Mouse (Mus musculus): ENCODE data around the gene Fam122a.

Fam122a gene

GRCm38 (mm10) chr19:24476929-24477882 lies at the start of gene Fam122a:
Gene Fam122a (minus strand): TSS chr19:24477356.
- DNase-seq (ENCODE audit: low spot score in 2 of 2): peak; percentile 84 to 86

GRCm38 (mm10) chr19:24523476-24524313 lies 46.5 kb upstream of the Fam122a start:
- no peak for DNase-seq (ENCODE audit: low spot score in 2 of 2)

DNA sequence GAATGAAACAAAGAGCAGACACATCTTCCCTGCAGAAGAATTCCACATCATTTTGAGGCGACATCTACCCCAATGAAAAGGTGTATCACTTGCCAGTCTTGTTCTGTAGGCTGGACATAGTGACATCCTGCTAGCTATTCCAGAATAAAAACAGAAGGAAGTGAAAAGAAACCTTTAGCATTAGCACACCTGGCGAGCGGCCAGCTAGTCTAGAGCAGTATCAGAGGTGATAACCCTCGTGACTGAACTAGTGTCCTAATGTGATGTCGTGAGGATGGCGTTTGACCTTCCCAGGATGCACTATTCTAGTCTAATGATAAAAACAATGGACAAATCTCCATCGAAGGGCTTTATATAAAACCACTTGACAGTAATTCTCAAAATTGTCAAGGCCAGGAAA lies 44.8 kb upstream of the Fam122a start:
- DNase-seq (ENCODE audit: low spot score in 2 of 2): no peak

GRCm38 (mm10) chr19:24521146-24521545 lies 44.0 kb upstream of the Fam122a start:
- no peak for DNase-seq (ENCODE audit: low spot score in 2 of 2)

GRCm38 (mm10) chr19:24519732-24520409 lies 42.7 kb upstream of the Fam122a start:
- DNase-seq (ENCODE audit: low spot score in 2 of 2): no peak

- no peak for DNase-seq (ENCODE audit: low spot score in 2 of 2)
These were observed 41.2 kb upstream of the Fam122a start for GRCm38 (mm10) chr19:24518384-24518783.

DNA sequence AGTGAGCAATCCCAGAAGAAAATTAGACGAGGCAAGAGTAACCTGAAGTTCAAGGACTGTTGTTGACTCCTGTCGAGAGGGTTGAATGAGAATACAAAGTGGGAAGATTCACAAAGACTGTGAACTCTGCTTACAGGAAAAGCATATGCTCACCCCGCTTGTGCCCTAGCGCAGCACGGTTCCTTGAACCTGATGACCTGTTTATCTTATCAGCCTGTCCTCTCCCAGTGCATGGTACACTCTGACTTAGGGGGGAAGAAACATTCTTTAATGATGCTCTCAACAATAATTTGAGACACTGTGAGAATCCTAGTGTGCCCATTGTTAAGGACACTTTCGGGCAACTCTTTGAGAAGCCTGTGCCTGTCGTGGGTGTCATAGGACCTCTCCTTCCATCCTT lies 39.9 kb upstream of the Fam122a start:
- DNase-seq (ENCODE audit: low spot score in 2 of 2): no peak

- no peak for DNase-seq (ENCODE audit: low spot score in 2 of 2)
These were observed 38.8 kb upstream of the Fam122a start for GRCm38 (mm10) chr19:24515941-24516340.

DNA sequence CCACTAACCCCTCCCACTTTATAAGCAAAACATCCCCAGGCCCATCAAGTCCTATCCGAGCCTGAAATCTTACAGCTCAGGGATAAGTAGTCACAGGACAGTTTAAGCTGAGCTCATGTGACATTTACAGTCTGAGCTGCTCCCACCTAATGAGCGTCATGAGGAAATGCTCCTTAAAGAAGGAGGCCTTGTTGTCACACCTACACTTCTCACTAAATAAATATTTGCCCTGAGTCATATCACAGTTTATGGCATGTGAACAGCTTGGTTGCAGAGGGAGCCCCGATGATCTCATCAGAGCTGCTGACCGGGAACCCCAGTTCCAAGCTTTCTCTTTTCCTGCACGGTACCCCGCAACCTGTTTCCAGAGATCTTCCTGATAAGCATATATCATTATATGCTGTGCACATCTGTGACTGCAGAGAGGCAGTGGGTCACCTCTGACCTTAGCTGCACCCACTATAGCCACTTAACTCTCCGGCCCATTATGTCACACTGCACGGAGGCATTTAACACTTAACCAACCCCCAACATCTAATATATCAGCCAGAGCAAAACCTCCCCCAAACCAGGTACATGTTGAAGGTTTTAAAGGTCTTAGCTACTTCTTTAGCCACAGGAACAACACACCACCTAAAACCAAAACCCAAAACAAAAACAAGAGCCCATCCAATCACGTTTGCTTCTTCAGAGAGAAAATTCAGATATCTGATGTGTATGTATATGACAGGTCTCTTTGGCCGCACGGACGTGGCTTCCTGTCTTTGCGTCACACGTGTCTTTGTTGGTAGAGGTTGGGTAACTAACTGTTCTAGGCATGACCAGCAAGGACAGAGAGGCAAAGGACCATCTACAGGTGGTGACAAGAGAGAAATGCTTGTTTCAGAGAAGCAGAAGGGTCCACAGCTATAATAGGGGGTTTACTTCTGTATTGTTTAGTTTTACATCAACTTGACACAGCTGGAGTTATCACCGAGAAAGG lies 37.8 kb upstream of the Fam122a start:
- DNase-seq (ENCODE audit: low spot score in 2 of 2): no peak

- no peak for DNase-seq (ENCODE audit: low spot score in 2 of 2)
These were observed 36.1 kb upstream of the Fam122a start for GRCm38 (mm10) chr19:24513105-24513843.

GRCm38 (mm10) chr19:24511939-24512338 lies 34.8 kb upstream of the Fam122a start:
- DNase-seq (ENCODE audit: low spot score in 2 of 2): no peak

DNA sequence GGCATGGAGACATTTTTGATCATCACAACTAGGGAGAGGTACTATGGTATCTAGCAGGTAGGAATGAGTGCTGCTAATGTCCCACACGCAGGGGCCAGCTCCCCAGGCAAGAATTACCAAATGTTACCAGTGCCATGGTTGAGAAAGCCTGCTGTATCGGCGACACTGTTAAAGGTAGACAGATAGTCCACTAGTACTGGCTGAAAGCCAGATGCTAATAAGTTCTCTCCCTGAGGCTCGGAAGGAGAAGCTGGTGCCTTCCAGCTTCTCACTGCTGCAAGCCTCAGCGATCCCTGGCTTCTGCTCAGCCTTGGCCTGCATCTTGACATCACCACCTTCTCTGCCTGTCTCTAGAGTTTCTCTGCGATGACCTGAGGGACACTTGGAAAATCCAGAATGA lies 32.2 kb upstream of the Fam122a start:
- no peak for DNase-seq (ENCODE audit: low spot score in 2 of 2)

GRCm38 (mm10) chr19:24508087-24508767 lies 31.1 kb upstream of the Fam122a start:
- DNase-seq (ENCODE audit: low spot score in 2 of 2): no peak

DNA sequence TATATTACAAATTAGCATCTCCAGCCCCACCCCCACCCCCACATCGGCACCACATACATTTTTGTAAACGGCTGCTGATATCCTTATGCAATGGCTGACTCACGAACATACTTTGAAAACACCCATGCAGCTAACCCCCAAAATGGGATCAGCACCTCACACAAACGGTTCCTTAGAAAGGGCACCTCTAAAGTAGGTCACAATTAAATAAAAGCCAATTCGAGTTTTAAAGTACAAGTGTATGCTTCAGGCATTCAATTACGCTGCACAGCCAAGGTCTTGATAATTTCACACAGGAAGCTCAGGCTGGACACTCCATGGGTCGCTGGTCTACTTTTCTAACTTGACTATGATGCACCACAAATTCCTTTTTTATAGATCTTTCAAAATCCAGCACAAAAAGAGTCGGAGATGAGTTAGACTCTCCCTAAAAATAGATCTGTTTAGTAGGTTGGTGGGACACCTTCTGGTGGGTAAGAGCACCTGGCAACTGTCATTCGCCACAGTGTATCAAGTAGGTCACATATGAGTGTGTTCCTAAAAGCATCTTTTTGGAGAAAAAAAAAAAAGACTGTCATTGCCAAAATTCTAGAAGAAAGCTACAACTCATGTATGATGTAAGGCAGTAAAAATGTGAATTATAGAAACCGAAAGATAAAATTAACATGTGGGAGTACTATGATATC lies 25.7 kb upstream of the Fam122a start:
- no peak for DNase-seq (ENCODE audit: low spot score in 2 of 2)

- no peak for DNase-seq (ENCODE audit: low spot score in 2 of 2)
These were observed 24.4 kb upstream of the Fam122a start for GRCm38 (mm10) chr19:24501525-24501924.

- no peak for DNase-seq (ENCODE audit: low spot score in 2 of 2)
These were observed 23.3 kb upstream of the Fam122a start for GRCm38 (mm10) chr19:24500431-24500830.

DNA sequence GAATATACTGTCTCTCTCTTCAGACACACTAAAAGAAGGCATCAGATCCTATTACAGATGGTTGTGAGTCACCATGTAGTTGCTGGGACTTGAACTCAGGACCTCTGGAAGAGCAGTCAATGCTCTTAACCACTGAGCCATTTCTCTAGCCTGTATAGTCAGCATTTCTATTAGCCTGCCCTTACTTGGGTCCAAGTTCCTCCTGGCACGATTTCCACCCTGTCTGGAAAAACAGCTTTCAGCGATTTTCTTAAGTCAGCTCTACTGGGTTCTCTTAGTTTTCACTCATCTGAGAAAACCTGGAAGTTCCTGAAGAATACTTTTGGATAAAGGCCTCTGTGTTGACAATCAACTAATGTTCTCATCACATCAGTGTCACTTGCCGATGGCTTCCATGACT lies 22.1 kb upstream of the Fam122a start:
- DNase-seq (ENCODE audit: low spot score in 2 of 2): no peak

- no peak for DNase-seq (ENCODE audit: low spot score in 2 of 2)
These were observed 16.7 kb upstream of the Fam122a start for GRCm38 (mm10) chr19:24493887-24494286.

- no peak for DNase-seq (ENCODE audit: low spot score in 2 of 2)
These were observed 14.7 kb upstream of the Fam122a start for GRCm38 (mm10) chr19:24491824-24492223.
